ENCODE assay signal across 8 mouse cellular contexts in genomic region chr2:60940454-60940961, GRCm38 (mm10). TPM values are rescaled to one million over a fixed set of nuclear protein-coding genes. Genes with fewer than 3 reads are reported as not detected.
DNase-seq lines count a peak whose midpoint lies in the region; ATAC-seq and TF ChIP-seq lines count a peak whose summit lies in the region.

No protein-coding gene starts in this region.

- no peak for TF ChIP-seq POLR2A in cerebellum, adult 2 months (IDR thresholded peaks at IDR 0.05; ENCODE audit: borderline replicate concordance, insufficient read depth, low read length)

- H3K4me2 ChIP-seq in heart, embryonic 15.5 days, result peak overlapping the region; percentile 60
- H3K4me2 ChIP-seq in liver, embryonic 16.5 days (ENCODE audit: low read depth, low read length), result peak overlapping the region; percentile 44

- no peaks in the 10 kb centered on the region for H3K36me3 ChIP-seq in heart, embryonic 15.5 days
- no peaks in the 10 kb centered on the region for H3K36me3 ChIP-seq in liver, embryonic 16.5 days (ENCODE audit: control insufficient read depth, insufficient read depth)

- TF ChIP-seq CTCF in cerebellum, adult 2 months (IDR thresholded peaks at IDR 0.05; ENCODE audit: borderline replicate concordance, insufficient read depth, low read depth, low read length), result no peak

- peak overlapping the region; percentile 34 for H3K4me3 ChIP-seq in cerebellum, adult 2 months (replicated peaks; ENCODE audit: insufficient read depth, low read depth, low read length)
- peak overlapping the region; percentile 32 for H3K4me3 ChIP-seq in heart, embryonic 15.5 days
- H3K4me3 ChIP-seq in liver, embryonic 16.5 days (ENCODE audit: low read depth, low read length), result peak overlapping the region; percentile 19; the same call in 1 of the 2 replicates

- H3K27ac ChIP-seq in cerebellum, adult 2 months (ENCODE audit: insufficient read depth, low read length), result no peak overlapping the region
- H3K27ac ChIP-seq in heart, embryonic 15.5 days, result peak overlapping the region; percentile 71
- H3K27ac ChIP-seq in liver, embryonic 16.5 days (ENCODE audit: low read length), result peak overlapping the region; percentile 57

- ATAC-seq in heart, embryonic 15.5 days (replicated peaks; ENCODE audit: insufficient number of reproducible peaks, insufficient read depth, low FRiP score, low read depth), result peak; percentile 78
- ATAC-seq in liver, embryonic 16.5 days (ENCODE audit: low read depth), result peak; percentile 96
- no peak for ATAC-seq in megakaryocyte-erythroid progenitor cell, adult 5-6 weeks (replicated peaks; ENCODE audit: low FRiP score, low TSS enrichment, poor library complexity, severe bottlenecking)
- ATAC-seq in activated CD4-positive, CD25-positive, alpha-beta regulatory T cell, adult 4 months, result no peak

- no peak for DNase-seq in cerebellum, adult 2 months
- no peak for DNase-seq in cerebellum, postnatal 36 days
- DNase-seq in adipocyte (ENCODE audit: low spot score), result peak; percentile 56
- DNase-seq in cerebellum, adult 8-10 months, result no peak

- no peak overlapping the region for H3K9ac ChIP-seq in heart, embryonic 15.5 days
- no peak overlapping the region for H3K9ac ChIP-seq in liver, embryonic 16.5 days (ENCODE audit: low read depth, low read length)

- no peaks in the 10 kb centered on the region for H3K27me3 ChIP-seq in cerebellum, adult 2 months (ENCODE audit: control insufficient read depth, insufficient read depth, low read length)
- no peaks in the 10 kb centered on the region for H3K27me3 ChIP-seq in heart, embryonic 15.5 days
- H3K27me3 ChIP-seq in liver, embryonic 16.5 days (ENCODE audit: control insufficient read depth, insufficient read depth, low read depth, low read length), result no peaks in the 10 kb centered on the region

- WGBS in cerebellum, adult 2 months, result 16% methylated on average over 8 of the region's 8 CpGs
- WGBS in heart, embryonic 15.5 days, result 12% methylated on average over 8 of the region's 8 CpGs
- WGBS in liver, embryonic 16.5 days (ENCODE audit: insufficient replicate concordance), result 25% methylated on average over 8 of the region's 8 CpGs

- H3K9me3 ChIP-seq in heart, embryonic 15.5 days (replicated peaks), result no peaks in the 10 kb centered on the region
- no peaks in the 10 kb centered on the region for H3K9me3 ChIP-seq in liver, embryonic 16.5 days (replicated peaks; ENCODE audit: control insufficient read depth, low read length)

- no peaks in the 10 kb centered on the region for H3K4me1 ChIP-seq in cerebellum, adult 2 months (ENCODE audit: control insufficient read depth, insufficient read depth, low read length)
- peaks cover 9% of the 10 kb centered on the region for H3K4me1 ChIP-seq in heart, embryonic 15.5 days (replicated peaks)
- no peaks in the 10 kb centered on the region; the same call in 1 of the 2 replicates for H3K4me1 ChIP-seq in liver, embryonic 16.5 days (ENCODE audit: control insufficient read depth, low read depth, low read length)

RNA-seq across cellular contexts. Expression of gene Rbms1, which starts 22.5 kb away (rescaled TPM):
- 23.5 and 25.5 TPM in 2 replicates for polyA plus RNA-seq in cerebellum, adult 2 months (2012; rRNA removed)
- 72.6 and 106 TPM in 2 replicates for polyA plus RNA-seq in heart, embryonic 15.5 days (2015; fragmentation: Nextera tagmentation; extraction: Ambion mirVana)
- 39.6 and 44.9 TPM in 2 replicates for polyA plus RNA-seq in liver, embryonic 16.5 days (2015; fragmentation: Nextera tagmentation; extraction: Ambion mirVana)
- total RNA-seq in megakaryocyte-erythroid progenitor cell, adult 5-6 weeks (2014; fragmentation: Nextera tagmentation), result 8.9 and 15.6 TPM in 2 replicates
- total RNA-seq in megakaryocyte-erythroid progenitor cell, adult 5-6 weeks (2017), result 13.1 and 16.4 TPM in 2 replicates
- polyA plus RNA-seq in activated CD4-positive, CD25-positive, alpha-beta regulatory T cell, adult 4 months (2017; shearing (Covaris generic)), result 10 to 100 TPM; 15.3 to 29.9 TPM

Comparison
In these comparisons a context has a peak if more than half of its experiments do, and no peak if none do; other contexts are left out.
1. ATAC-seq: peak in heart, embryonic 15.5 days (single experiment) and liver, embryonic 16.5 days (single experiment); none in megakaryocyte-erythroid progenitor cell, adult 5-6 weeks (single experiment) and activated CD4-positive, CD25-positive, alpha-beta regulatory T cell, adult 4 months (single experiment).
2. Peak in every context shown above with its lines, with median percentiles within 50 percentile points of each other: H3K4me3 ChIP-seq.